Mouse (Mus musculus) gastrocnemius, postnatal 10 days (tissue): ENCODE results near the gene Dnaaf1. TPM values are rescaled to one million over a fixed set of nuclear protein-coding genes. Genes with fewer than 3 reads are reported as not detected.

ENCODE experiments used
- DNase-seq: peaks from one replicate; pipeline ENCODE4 v3.0.0; 2021; ENCODE audit warnings: mixed read lengths
- total RNA-seq, 2 experiments: library from RNA; stranded (reverse); gene quantifications; 2 replicates each; pipeline ENCODE4 v1.2.3; 2021

Gene Dnaaf1
- total RNA-seq, 2 experiments from 2014 or later: not detected

- no peak for DNase-seq
Observed at GRCm38 (mm10) chr8:119623744-119624143, 48.7 kb downstream of the Dnaaf1 start.

DNA sequence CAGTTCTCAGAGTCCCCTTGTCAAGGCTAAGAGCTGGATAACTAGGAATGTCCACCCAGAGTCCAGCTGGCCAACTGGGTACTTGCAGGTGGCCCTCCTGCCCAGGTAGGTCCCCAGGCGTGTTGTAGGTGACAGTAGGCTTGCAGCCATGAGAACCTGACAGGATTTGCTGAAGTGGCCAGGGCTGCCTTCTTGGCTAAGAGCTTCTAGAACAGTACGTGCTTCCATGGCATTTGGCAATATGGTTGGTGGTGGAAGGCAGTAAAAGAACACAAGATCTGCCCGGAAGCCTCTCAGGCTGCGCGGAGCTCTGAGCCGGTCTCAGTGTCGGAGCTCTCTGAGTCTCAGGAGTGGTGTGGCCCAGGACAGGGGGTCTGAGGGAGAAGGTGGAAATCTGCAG lies 49.9 kb downstream of the Dnaaf1 start:
- no peak for DNase-seq

DNA sequence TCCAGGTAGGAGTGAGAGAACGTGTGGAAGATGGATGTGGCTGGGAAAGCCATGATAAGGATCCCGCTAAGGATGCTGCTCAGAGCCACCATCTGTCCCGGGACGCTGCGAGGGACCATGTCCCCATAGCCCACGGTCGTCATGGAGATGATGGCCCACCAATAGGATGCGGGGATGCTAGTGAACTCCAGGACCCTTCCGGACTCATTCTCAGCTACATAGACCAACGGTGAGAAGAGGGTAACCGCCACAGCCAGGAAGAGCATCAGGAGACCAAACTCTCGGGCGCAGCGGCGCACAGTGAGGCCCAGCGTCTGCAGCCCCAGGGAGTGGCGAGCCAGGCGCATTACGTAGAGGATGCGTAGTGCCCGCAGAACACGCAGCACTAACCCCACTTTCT lies 50.8 kb downstream of the Dnaaf1 start:
- no peak for DNase-seq

DNA sequence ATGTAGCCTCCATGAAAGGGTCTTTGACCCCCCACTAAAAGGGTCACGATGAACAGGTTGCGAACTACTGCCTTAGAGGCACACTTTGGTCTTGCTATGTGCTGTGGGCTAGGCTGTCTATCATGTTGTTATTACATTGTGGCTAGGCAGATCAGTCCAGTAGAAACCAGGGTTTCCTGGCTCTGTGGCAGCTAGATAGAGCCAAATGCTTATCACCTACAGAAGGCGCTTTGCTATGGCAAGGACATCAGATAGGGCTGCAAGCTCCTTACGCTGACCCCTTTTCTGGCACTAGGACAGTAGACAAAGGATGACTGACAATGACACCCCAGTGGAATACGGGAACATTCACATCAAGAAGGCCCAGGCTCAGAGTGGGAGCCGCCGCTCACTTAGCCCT lies 52.2 kb downstream of the Dnaaf1 start:
- no peak for DNase-seq

- no peak for DNase-seq
Observed at GRCm38 (mm10) chr8:119627613-119628359, 52.8 kb downstream of the Dnaaf1 start.

DNA sequence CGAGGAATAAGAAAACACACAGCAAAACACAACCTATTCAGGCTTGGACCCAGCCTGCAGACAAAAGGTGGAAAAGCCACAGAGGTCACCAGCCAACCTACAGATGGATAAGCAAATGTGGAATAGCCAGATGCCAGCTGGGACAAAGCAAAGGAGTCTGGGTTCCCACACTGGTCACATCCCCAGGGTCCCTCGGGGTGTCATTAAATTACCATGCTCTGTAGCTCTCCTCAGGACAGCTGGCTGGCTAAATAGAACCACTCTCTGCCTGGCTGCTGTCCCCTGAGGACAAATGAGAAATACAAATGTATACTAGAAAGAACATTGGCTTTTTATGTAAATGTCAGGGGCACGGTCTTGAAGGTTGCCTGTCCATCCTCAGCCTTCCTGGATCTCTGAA lies 55.8 kb downstream of the Dnaaf1 start:
- DNase-seq: no peak

DNA sequence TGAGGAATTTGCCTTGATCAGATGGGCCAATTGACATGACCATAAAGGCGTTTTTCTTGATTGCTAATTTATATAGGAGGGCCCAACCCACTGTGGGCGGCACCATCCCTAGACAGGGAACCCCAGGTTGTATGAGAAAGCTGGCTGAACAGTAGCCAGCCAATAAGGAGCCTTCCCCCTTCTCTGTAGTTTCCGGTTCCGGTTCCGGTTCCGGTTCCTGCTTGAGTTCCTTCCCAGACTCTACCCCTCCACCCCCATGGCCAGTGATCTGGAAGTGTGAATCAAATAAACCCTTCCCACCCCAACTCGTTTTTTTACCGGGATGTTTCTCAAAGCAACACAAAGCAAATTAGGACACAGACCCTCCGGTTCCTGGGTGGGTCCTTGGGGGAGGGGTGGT lies 57.2 kb downstream of the Dnaaf1 start:
- no peak for DNase-seq

DNA sequence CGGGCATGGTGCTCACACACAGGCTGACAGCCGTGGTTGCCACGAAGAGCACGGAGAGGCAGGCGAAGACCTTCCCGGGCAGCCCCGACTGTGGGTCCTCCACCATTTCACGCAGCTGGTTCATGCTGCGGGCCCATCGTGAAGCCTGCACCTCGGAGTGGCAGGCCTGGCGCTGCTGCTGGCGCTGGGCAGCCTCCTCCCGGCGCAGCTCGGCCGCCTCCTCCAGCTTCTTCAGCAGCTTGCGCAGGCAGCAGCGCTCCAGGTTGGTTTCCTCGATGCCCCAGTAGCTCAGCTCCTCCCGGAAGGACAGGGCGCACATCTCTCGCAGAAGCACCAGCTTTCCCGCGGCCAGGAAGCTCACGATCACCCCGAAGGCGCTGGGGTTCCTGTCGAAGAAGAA lies 57.9 kb downstream of the Dnaaf1 start:
- no peak for DNase-seq

- no peak for DNase-seq
Observed at GRCm38 (mm10) chr8:119634616-119635336, 59.7 kb downstream of the Dnaaf1 start.

DNA sequence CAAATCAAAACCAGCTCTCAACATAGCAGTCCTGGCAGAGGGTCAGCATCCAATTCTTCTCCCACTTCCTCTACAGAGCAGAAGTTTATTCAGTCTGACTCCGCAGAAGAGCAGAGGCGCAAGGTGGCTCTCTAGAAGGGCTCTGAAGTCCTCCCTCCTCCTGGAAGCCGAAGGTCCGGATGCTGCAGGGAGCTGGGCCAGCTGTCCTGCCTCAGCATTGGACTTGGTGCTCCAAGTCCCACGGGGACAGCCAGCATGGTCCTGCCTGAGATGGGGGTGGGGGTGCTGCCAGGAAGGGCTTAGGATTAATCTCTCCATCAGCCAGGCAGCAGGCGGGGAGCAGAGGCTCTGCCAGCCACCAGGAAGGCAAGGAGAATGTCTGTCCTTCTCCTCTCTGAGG lies 60.3 kb downstream of the Dnaaf1 start, which contains the start of gene Kcng4:
TSS of gene Kcng4 (minus strand) at position 303 of the 400 bp plus-strand sequence.
- peak; percentile 32 for DNase-seq

GRCm38 (mm10) chr8:119635958-119636357 lies 60.9 kb downstream of the Dnaaf1 start:
- no peak for DNase-seq

GRCm38 (mm10) chr8:119636766-119637165 lies 61.7 kb downstream of the Dnaaf1 start:
- no peak for DNase-seq

DNA sequence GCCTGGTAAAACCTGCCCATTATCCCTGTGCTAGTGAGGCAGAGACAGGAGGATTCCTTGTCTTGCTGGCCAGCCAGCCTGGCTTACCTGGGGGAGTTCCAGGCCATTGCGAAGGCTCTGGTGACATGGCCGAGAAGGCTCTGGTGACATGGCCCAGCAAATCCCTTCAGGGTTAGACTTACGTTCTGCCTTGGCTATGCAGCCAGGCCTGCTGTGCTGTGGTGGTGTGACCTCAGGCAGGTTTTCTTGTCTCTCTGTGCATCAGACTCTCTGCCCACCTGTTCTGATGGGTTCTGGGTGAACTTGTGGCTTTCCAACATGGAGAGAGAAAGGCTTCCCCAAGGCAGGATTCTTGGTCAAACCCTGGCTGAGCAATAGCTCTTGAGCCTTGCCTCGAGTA lies 62.3 kb downstream of the Dnaaf1 start:
- no peak for DNase-seq

GRCm38 (mm10) chr8:119638261-119638660 lies 63.2 kb downstream of the Dnaaf1 start:
- no peak for DNase-seq

DNA sequence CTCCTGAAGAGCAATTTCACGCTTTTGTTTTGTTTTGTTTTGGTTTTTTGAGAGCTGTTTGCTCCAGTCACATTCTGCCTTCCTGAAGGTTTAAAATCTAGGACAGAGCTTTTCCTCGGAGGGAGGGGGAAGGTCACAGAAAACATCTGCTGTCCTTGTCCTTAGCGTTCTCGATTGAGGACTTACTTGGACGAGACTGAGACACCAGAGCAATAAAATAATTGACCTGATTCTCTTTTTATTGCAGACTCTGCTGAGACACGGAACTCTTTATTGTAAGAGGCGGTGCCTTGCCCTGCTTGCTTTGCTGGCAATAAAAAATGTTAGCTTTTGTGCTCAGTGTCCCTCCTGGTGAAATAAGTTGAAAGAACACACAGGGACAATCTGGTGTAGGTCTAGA lies 64.8 kb downstream of the Dnaaf1 start:
- DNase-seq: no peak

GRCm38 (mm10) chr8:119641058-119641457 lies 66.0 kb downstream of the Dnaaf1 start:
- DNase-seq: no peak

DNA sequence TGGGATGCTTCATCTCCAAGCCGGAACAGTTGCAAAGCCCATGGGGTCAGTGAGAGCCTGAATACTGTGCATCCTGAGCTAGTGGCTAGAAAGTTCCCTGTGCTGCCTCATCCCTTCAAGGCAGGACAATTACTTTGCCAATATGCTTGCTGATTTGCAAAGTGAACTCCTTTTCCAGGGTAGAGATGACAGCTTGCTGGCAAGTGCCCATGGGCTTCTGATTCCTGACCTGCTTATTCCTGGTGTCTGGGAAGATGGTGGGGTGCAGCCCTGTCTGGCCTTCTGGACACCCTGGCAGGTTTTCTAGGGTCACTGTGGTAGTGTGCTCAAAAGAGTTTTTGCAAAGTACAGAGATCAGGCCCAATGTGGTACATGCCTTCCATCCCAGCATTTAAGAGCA lies 67.9 kb downstream of the Dnaaf1 start:
- DNase-seq: no peak

DNA sequence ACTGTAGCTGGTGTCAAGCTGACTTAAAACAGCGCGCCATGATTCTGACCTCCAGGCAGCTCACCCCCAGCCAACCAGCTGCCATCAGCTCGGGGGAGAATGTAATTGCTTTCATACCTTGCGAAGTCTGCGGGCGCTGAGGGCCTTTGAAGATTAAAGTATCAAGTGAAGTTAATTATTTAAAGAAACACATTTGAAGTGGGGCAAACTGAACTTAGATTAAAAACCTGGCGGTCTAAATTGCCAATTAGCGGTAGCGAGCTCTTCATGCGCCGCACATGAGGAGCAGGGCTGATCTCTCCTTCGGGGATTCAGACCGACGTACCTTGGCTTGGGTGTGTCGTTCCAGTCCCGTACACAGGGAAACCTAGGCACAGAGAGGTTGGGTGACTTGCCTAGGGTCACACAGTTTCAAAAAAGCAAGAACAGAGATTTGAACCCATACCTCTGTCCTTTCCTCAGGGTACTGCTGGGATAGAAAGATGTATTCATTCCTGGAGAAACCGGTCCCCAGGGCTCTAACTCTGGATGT lies 69.5 kb downstream of the Dnaaf1 start:
- DNase-seq: no peak

DNA sequence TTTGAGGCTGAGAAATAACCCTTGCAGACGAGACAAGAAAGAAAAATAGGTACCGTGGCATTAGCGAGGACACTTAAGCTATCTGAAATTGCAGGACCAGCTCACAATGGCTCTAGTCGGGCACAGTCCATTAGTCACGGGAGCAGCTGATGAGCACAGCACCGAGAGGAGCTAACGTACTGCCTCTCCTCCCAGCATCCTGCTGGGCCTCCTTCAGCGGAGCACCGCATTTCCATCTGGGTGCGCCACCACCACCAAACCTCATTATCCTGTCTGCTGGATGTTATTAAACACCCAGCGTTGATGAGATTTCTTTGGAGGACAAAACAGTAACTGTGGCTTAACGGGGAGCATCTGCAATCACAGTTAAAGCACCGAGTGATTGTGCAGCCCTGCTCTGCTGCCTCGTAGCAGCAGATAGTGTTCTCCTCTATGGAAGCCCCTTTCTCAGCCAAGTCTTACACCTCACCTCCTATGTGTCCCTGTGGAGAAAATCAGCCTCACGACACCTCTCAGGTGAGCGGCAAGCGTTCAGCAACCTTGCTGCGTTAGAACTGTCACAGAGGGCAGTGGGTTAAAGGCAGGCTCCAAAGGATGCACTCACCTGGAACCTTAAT lies 70.1 kb downstream of the Dnaaf1 start:
- no peak for DNase-seq

- no peak for DNase-seq
Observed at GRCm38 (mm10) chr8:119646197-119646596, 71.2 kb downstream of the Dnaaf1 start.

DNA sequence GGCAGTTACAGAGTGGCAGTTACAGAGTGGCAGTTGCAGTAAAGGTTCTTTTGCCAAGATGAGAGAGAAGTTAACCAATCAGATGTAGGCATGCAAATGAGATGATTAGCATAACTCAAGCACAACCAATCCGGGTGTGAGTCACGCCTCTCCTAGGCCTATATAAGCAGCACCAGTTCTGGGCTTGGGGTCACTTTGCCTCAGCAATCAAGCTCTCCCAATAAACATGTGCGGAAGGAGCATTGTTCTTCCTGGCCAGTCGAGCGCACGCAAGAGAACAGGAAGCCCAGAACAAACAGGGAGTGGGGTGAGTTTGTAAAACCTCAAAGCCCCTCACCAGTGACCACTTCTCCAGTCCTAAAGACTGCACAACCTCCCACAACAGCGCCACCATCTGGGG lies 71.8 kb downstream of the Dnaaf1 start:
- DNase-seq: no peak
